Mouse (Mus musculus): ENCODE measurements at regions not wholly inside any gene's neighbourhood (a gene's known extent, or its start where the extent isn't known, plus 50 kb on each side); places are given as distances from the start of the nearest gene placed in this dataset.

GRCm38 (mm10) chr17:87501098-87501497, 54.4 kb upstream of the Calm2 start:
- no peak for DNase-seq (ENCODE audit: low read depth, low spot score)

- DNase-seq (ENCODE audit: low read depth, low spot score) = no peak
Observed at GRCm38 (mm10) chr17:87501687-87502387, 55.1 kb upstream of the Calm2 start.

GRCm38 (mm10) chr17:87502388-87503369, 55.9 kb upstream of the Calm2 start:
- no peak for DNase-seq (ENCODE audit: low read depth, low spot score)

- no peak for DNase-seq (ENCODE audit: low read depth, low spot score)
Observed at GRCm38 (mm10) chr17:87503491-87503890, 56.8 kb upstream of the Calm2 start.

GRCm38 (mm10) chr17:87504960-87505681, 58.4 kb upstream of the Calm2 start:
- DNase-seq (ENCODE audit: low read depth, low spot score) = no peak

GRCm38 (mm10) chr17:87507848-87508247, 61.1 kb upstream of the Calm2 start:
- no peak for DNase-seq (ENCODE audit: low read depth, low spot score)

- no peak for DNase-seq (ENCODE audit: low read depth, low spot score)
Observed at GRCm38 (mm10) chr17:87508582-87509253, 62.0 kb upstream of the Calm2 start.

- no peak for DNase-seq (ENCODE audit: low read depth, low spot score)
Observed at GRCm38 (mm10) chr17:87512000-87512611, 65.4 kb upstream of the Calm2 start.

- DNase-seq (ENCODE audit: low read depth, low spot score) = no peak
Observed at GRCm38 (mm10) chr17:87513822-87514221, 67.1 kb upstream of the Calm2 start.

- DNase-seq (ENCODE audit: low read depth, low spot score) = no peak
Observed at GRCm38 (mm10) chr17:87514366-87515126, 67.8 kb upstream of the Calm2 start.

GRCm38 (mm10) chr17:87517258-87517657, 70.5 kb upstream of the Calm2 start:
- no peak for DNase-seq (ENCODE audit: low read depth, low spot score)

- no peak for DNase-seq (ENCODE audit: low read depth, low spot score)
Observed at GRCm38 (mm10) chr17:87519454-87519853, 72.7 kb upstream of the Calm2 start.

GRCm38 (mm10) chr17:87520841-87521240, 74.1 kb upstream of the Calm2 start:
- no peak for DNase-seq (ENCODE audit: low read depth, low spot score)

- no peak for DNase-seq (ENCODE audit: low read depth, low spot score)
Observed at GRCm38 (mm10) chr17:87521622-87522151, 75.0 kb upstream of the Calm2 start.

GRCm38 (mm10) chr17:87522500-87523091, 75.9 kb upstream of the Calm2 start:
- DNase-seq (ENCODE audit: low read depth, low spot score) = no peak

GRCm38 (mm10) chr17:87523643-87524042, 76.9 kb upstream of the Calm2 start:
- DNase-seq (ENCODE audit: low read depth, low spot score) = no peak

GRCm38 (mm10) chr17:87527174-87527573, 80.4 kb upstream of the Calm2 start:
- DNase-seq (ENCODE audit: low read depth, low spot score) = no peak

- peak; percentile 53 for DNase-seq (ENCODE audit: low read depth, low spot score)
Observed at GRCm38 (mm10) chr17:87530162-87530817, 83.6 kb upstream of the Calm2 start.

GRCm38 (mm10) chr17:87530818-87531410, 84.2 kb upstream of the Calm2 start:
- no peak for DNase-seq (ENCODE audit: low read depth, low spot score)

Measured in retina, adult 2 months (tissue).